Mouse (Mus musculus) liver, embryonic 14.5 days (tissue): ENCODE data around the gene Adgrl1.

ENCODE experiments used
- CTCF ChIP-seq: IDR thresholded peaks from 2 replicates; pipeline ENCODE4 v1.5.1; 2016; ENCODE audit warnings: antibody characterized with exemption, low read depth, control low read depth
- EP300 ChIP-seq: IDR thresholded peaks from 2 replicates; pipeline ENCODE4 v1.6.1; 2016; ENCODE audit warnings: antibody characterized with exemption, low read depth

- no peak for TF ChIP-seq EP300
- TF ChIP-seq CTCF, result no peak
Observed at GRCm38 (mm10) chr8:83916015-83916414, 16.1 kb downstream of the Adgrl1 start.
